Mouse (Mus musculus) neural tube, embryonic 14.5 days (tissue): ENCODE measurements around the gene Stk35. TPM values are rescaled to one million over a fixed set of nuclear protein-coding genes. Genes with fewer than 3 reads are reported as not detected.

Source experiments
- ATAC-seq: fragments of 200-750 bp; cut with Nextera tagmentation; 2 replicates; pipeline ENCODE4 v1.8.0; 2017; ENCODE audit warnings: low read depth, mild to moderate bottlenecking, moderate TSS enrichment, moderate library complexity
- H3K27ac ChIP-seq: fragments of 300-500 bp; sonication (generic); 2 replicates; pipeline ENCODE4 v1.5.1; 2014; ENCODE audit warnings: low read depth, mild to moderate bottlenecking, control low read depth, low read length, moderate library complexity, mixed read lengths
- H3K27me3 ChIP-seq: fragments of 300-500 bp; sonication (generic); 2 replicates; pipeline ENCODE4 v1.6.1; 2014; ENCODE audit warnings: low read length; ENCODE audit not compliant: control insufficient read depth, insufficient read depth
- H3K36me3 ChIP-seq: fragments of 300-500 bp; sonication (generic); 2 replicates; pipeline ENCODE4 v1.6.1; 2014; ENCODE audit warnings: low read length, mixed read lengths; ENCODE audit not compliant: control insufficient read depth, insufficient read depth
- H3K4me1 ChIP-seq: fragments of 300-500 bp; sonication (generic); 2 replicates; pipeline ENCODE4 v1.6.1; 2014; ENCODE audit warnings: low read length; ENCODE audit not compliant: control insufficient read depth, insufficient read depth
- H3K4me2 ChIP-seq: fragments of 300-500 bp; sonication (generic); 2 replicates; pipeline ENCODE4 v1.6.1; 2014; ENCODE audit warnings: mild to moderate bottlenecking, low read depth, low read length, control low read depth
- H3K4me3 ChIP-seq: fragments of 300-500 bp; sonication (generic); 2 replicates; pipeline ENCODE4 v1.5.1; 2014; ENCODE audit warnings: low read depth, low read length, control low read depth, mixed read lengths
- H3K9ac ChIP-seq: fragments of 300-500 bp; sonication (generic); replicated peaks from 2 replicates; pipeline ENCODE4 v1.6.1; 2014; ENCODE audit warnings: low read depth, mild to moderate bottlenecking, control low read depth, low read length, mixed read lengths
- H3K9me3 ChIP-seq: fragments of 300-500 bp; sonication (generic); 2 replicates; pipeline ENCODE4 v1.6.1; 2016; ENCODE audit warnings: low read length; ENCODE audit not compliant: control insufficient read depth
- WGBS: fragments of 180-500 bp; shearing (Covaris S2); extraction: QIAGEN DNeasy Blood & Tissue Kit; methylation state at CpG from one replicate; pipeline ENCODE4 v1.1.7; 2014; 5-methylcytosine and 5-hydroxymethylcytosine counted together
- polyA plus RNA-seq: library from polyadenylated mRNA; unstranded; fragments of >200 nt; fragmentation: Nextera tagmentation; extraction: Ambion mirVana; gene quantifications from 2 replicates; pipeline ENCODE4 v1.2.1, GENCODE M21; 2014

Gene Stk35
- polyA plus RNA-seq, result 9.2 and 10.2 TPM in 2 replicates

- Histone ChIP-seq H3K27me3 (no peaks in the 10 kb centered on the region), H3K4me1 (peaks cover 27% of the 10 kb centered on the region), H3K4me2 (peak within 1 kb of the TSS; percentile 93), H3K4me3 (peak within 1 kb of the TSS; percentile 97), H3K9ac (peak within 1 kb of the TSS; percentile 92), H3K9me3 (no peaks in the 10 kb centered on the region), H3K27ac (peak within 1 kb of the TSS; percentile 90), H3K36me3 (no peaks in the 10 kb centered on the region)
- under 1% methylated on average over 54 of the region's 63 CpGs for WGBS
- peak; percentile 88 for ATAC-seq
Measured at GRCm38 (mm10) chr2:129800271-129800903, at the start of gene Stk35. Gene Stk35 (plus strand): TSS chr2:129800517.

GRCm38 (mm10) chr2:129782046-129782445, 18.3 kb upstream of the Stk35 start:
- Histone ChIP-seq H3K27ac (no peak overlapping the region), H3K4me1 (no peaks in the 10 kb centered on the region), H3K36me3 (no peaks in the 10 kb centered on the region), H3K4me3 (no peak overlapping the region), H3K27me3 (no peaks in the 10 kb centered on the region), H3K9me3 (no peaks in the 10 kb centered on the region), H3K4me2 (no peak overlapping the region), H3K9ac (no peak overlapping the region)
- ATAC-seq, result no peak
- WGBS, result 92% methylated on average over 1 of the region's 1 CpGs

GRCm38 (mm10) chr2:129796501-129796900, 3.8 kb upstream of the Stk35 start:
- H3K27me3 ChIP-seq, result no peaks in the 10 kb centered on the region
- 88% methylated on average over 2 of the region's 2 CpGs for WGBS
- H3K9me3 ChIP-seq, result no peaks in the 10 kb centered on the region
- H3K4me1 ChIP-seq, result 0 out of 2 replicates have a peak, but pooled peaks cover 5% of the 10 kb centered on the region
- H3K4me2 ChIP-seq, result no peak overlapping the region
- H3K27ac ChIP-seq, result no peak overlapping the region
- H3K36me3 ChIP-seq, result no peaks in the 10 kb centered on the region
- no peak for ATAC-seq
- H3K9ac ChIP-seq, result no peak overlapping the region
- no peak overlapping the region for H3K4me3 ChIP-seq

GRCm38 (mm10) chr2:129797709-129798108, 2.6 kb upstream of the Stk35 start:
- no peaks in the 10 kb centered on the region for H3K9me3 ChIP-seq
- H3K27ac ChIP-seq, result no peak overlapping the region
- H3K9ac ChIP-seq, result no peak overlapping the region
- H3K4me3 ChIP-seq, result no peak overlapping the region
- 91% methylated on average over 2 of the region's 3 CpGs for WGBS
- peaks cover 14% of the 10 kb centered on the region for H3K4me1 ChIP-seq
- no peaks in the 10 kb centered on the region for H3K36me3 ChIP-seq
- no peak overlapping the region for H3K4me2 ChIP-seq
- no peaks in the 10 kb centered on the region for H3K27me3 ChIP-seq
- no peak for ATAC-seq

- Histone ChIP-seq H3K27ac (no peak overlapping the region), H3K4me3 (no peak overlapping the region), H3K9ac (no peak overlapping the region), H3K4me1 (peaks cover 21% of the 10 kb centered on the region), H3K4me2 (no peak overlapping the region), H3K9me3 (no peaks in the 10 kb centered on the region), H3K27me3 (no peaks in the 10 kb centered on the region), H3K36me3 (no peaks in the 10 kb centered on the region)
- no peak for ATAC-seq
Measured at GRCm38 (mm10) chr2:129798410-129798809, 1.9 kb upstream of the Stk35 start.

GRCm38 (mm10) chr2:129800904-129801230, 550 bp downstream of the Stk35 start:
- Histone ChIP-seq H3K27ac (peak overlapping the region; percentile 90), H3K27me3 (no peaks in the 10 kb centered on the region), H3K9me3 (no peaks in the 10 kb centered on the region), H3K4me1 (peaks cover 27% of the 10 kb centered on the region), H3K4me2 (peak overlapping the region; percentile 93), H3K36me3 (no peaks in the 10 kb centered on the region), H3K4me3 (peak overlapping the region; percentile 97), H3K9ac (peak overlapping the region; percentile 92)
- WGBS, result under 1% methylated on average over 32 of the region's 32 CpGs
- peak; percentile 65 for ATAC-seq

- no peaks in the 10 kb centered on the region for H3K36me3 ChIP-seq
- ATAC-seq, result peak; percentile 87
- peak overlapping the region; percentile 93 for H3K4me2 ChIP-seq
- WGBS, result under 1% methylated on average over 73 of the region's 73 CpGs
- peak overlapping the region; percentile 90 for H3K27ac ChIP-seq
- H3K9me3 ChIP-seq, result no peaks in the 10 kb centered on the region
- peaks cover 27% of the 10 kb centered on the region for H3K4me1 ChIP-seq
- peak overlapping the region; percentile 97 for H3K4me3 ChIP-seq
- H3K9ac ChIP-seq, result peak overlapping the region; percentile 92
- no peaks in the 10 kb centered on the region for H3K27me3 ChIP-seq
Measured at GRCm38 (mm10) chr2:129801231-129802029, 1.1 kb downstream of the Stk35 start.

GRCm38 (mm10) chr2:129805486-129805885, 5.2 kb downstream of the Stk35 start:
- peaks cover 2% of the 10 kb centered on the region; the same call in 1 of the 2 replicates for H3K36me3 ChIP-seq
- no peak for ATAC-seq
- WGBS, result 92% methylated on average over 4 of the region's 4 CpGs
- H3K27ac ChIP-seq, result no peak overlapping the region
- H3K4me3 ChIP-seq, result no peak overlapping the region
- H3K4me1 ChIP-seq, result peaks cover 23% of the 10 kb centered on the region
- no peak overlapping the region for H3K4me2 ChIP-seq
- no peak overlapping the region for H3K9ac ChIP-seq
- H3K9me3 ChIP-seq, result no peaks in the 10 kb centered on the region
- H3K27me3 ChIP-seq, result no peaks in the 10 kb centered on the region

- H3K9ac ChIP-seq, result no peak overlapping the region
- no peak overlapping the region for H3K4me3 ChIP-seq
- H3K27ac ChIP-seq, result no peak overlapping the region
- ATAC-seq, result no peak
- H3K9me3 ChIP-seq, result no peaks in the 10 kb centered on the region
- H3K36me3 ChIP-seq, result peaks cover 9% of the 10 kb centered on the region; the same call in 1 of the 2 replicates
- H3K4me2 ChIP-seq, result no peak overlapping the region
- 93% methylated on average over 2 of the region's 2 CpGs for WGBS
- H3K4me1 ChIP-seq, result peaks cover 23% of the 10 kb centered on the region
- H3K27me3 ChIP-seq, result no peaks in the 10 kb centered on the region
Measured at GRCm38 (mm10) chr2:129806486-129806885, 6.2 kb downstream of the Stk35 start.
